Mouse (Mus musculus) heart, embryonic 11.5 days (tissue): Measurements from ENCODE around the gene Hist1h2bb. TPM values are rescaled to one million over a fixed set of nuclear protein-coding genes. Genes with fewer than 3 reads are reported as not detected.
"Not testable (repeated sequence)": the region's sequence is repeated elsewhere in the genome, so short reads cannot be mapped to it uniquely, and the experiment has no call there.

ENCODE experiments used
- ATAC-seq: fragments of 200-750 bp; cut with Nextera tagmentation; replicated peaks from 2 replicates; pipeline ENCODE4 v1.8.0; 2017; ENCODE audit warnings: moderate library complexity; ENCODE audit not compliant: insufficient number of reproducible peaks, low FRiP score, low TSS enrichment
- H3K27ac ChIP-seq: fragments of 300-500 bp; sonication (generic); 2 replicates; pipeline ENCODE4 v1.5.1; 2014; ENCODE audit warnings: mild to moderate bottlenecking, low read depth, low read length
- H3K27me3 ChIP-seq: fragments of 300-500 bp; sonication (generic); 2 replicates; pipeline ENCODE4 v1.6.1; 2014; ENCODE audit warnings: mild to moderate bottlenecking, low read length, mixed read lengths; ENCODE audit not compliant: control insufficient read depth, insufficient read depth
- H3K36me3 ChIP-seq: fragments of 300-500 bp; sonication (generic); 2 replicates; pipeline ENCODE4 v1.6.1; 2014; ENCODE audit warnings: mild to moderate bottlenecking, low read length, moderate library complexity, mixed read lengths; ENCODE audit not compliant: control insufficient read depth, insufficient read depth
- H3K4me1 ChIP-seq: fragments of 300-500 bp; sonication (generic); 2 replicates; pipeline ENCODE4 v1.6.1; 2014; ENCODE audit warnings: low read length; ENCODE audit not compliant: control insufficient read depth, insufficient read depth
- H3K4me2 ChIP-seq: fragments of 300-500 bp; sonication (generic); 2 replicates; pipeline ENCODE4 v1.6.1; 2014; ENCODE audit warnings: mild to moderate bottlenecking, moderate library complexity
- H3K4me3 ChIP-seq: fragments of 300-500 bp; sonication (generic); 2 replicates; pipeline ENCODE4 v1.5.1; 2014; ENCODE audit warnings: low read depth, low read length
- H3K9ac ChIP-seq: fragments of 300-500 bp; sonication (generic); 2 replicates; pipeline ENCODE4 v1.6.1; 2014; ENCODE audit warnings: mild to moderate bottlenecking, low read depth, low read length, moderate library complexity
- H3K9me3 ChIP-seq: fragments of 300-500 bp; sonication (generic); replicated peaks from 2 replicates; pipeline ENCODE4 v1.6.1; 2016; ENCODE audit warnings: low read length; ENCODE audit not compliant: control insufficient read depth
- WGBS: fragments of 180-500 bp; shearing (Covaris S2); extraction: QIAGEN DNeasy Blood & Tissue Kit; methylation state at CpG from one replicate; pipeline ENCODE4 v1.1.7; 2014; ENCODE audit not compliant: insufficient replicate concordance; 5-methylcytosine and 5-hydroxymethylcytosine counted together
- polyA plus RNA-seq: library from polyadenylated mRNA; unstranded; fragments of >200 nt; fragmentation: Nextera tagmentation; extraction: Ambion mirVana; gene quantifications from 2 replicates; pipeline ENCODE4 v1.2.1, GENCODE M21; 2014

Gene Hist1h2bb
- polyA plus RNA-seq = 1.2 and 2.7 TPM in 2 replicates

DNA sequence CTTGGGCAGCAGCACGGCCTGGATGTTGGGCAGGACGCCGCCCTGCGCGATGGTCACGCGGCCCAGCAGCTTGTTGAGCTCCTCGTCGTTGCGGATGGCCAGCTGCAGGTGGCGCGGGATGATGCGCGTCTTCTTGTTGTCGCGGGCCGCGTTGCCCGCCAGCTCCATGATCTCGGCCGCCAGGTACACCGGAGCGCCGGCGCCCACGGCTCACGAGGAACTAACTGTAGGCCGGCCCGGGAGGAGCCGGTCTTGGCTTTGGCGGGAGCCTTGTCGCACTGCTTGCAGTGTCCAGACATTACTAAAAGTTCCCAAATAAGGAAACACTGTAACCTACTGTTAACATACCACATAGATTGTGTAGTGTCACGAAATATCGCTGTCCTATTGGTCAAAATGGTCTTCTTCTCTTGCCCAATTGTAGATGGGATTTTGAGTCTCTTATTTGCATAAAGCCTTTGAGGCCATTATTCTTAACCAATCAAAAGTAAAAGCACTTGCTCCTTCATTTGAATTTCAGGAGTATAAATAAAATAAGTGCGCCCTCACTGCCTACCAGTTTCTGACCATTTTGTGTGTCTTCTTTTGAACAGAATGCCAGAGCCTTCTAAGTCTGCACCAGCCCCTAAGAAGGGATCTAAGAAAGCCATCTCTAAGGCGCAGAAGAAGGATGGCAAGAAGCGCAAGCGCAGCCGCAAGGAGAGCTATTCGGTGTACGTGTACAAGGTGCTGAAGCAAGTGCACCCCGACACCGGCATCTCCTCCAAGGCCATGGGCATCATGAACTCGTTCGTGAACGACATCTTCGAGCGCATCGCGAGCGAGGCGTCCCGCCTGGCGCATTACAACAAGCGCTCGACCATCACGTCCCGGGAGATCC, at the start of gene Hist1h2bb:
Hist1h2bb (plus strand) TSS at position 534 of the 880 bp plus-strand sequence.
- under 1% methylated on average over 39 of the region's 58 CpGs for WGBS
- H3K9me3 ChIP-seq, H3K27me3 ChIP-seq, H3K36me3 ChIP-seq, H3K4me1 ChIP-seq: not testable (repeated sequence)
- H3K27ac ChIP-seq = peak within 1 kb of the TSS; percentile 100
- H3K4me2 ChIP-seq = peak within 1 kb of the TSS; percentile 71
- peak; percentile 88 for ATAC-seq
- peak within 1 kb of the TSS; percentile 37 for H3K4me3 ChIP-seq
- peak within 1 kb of the TSS; percentile 80 for H3K9ac ChIP-seq

DNA sequence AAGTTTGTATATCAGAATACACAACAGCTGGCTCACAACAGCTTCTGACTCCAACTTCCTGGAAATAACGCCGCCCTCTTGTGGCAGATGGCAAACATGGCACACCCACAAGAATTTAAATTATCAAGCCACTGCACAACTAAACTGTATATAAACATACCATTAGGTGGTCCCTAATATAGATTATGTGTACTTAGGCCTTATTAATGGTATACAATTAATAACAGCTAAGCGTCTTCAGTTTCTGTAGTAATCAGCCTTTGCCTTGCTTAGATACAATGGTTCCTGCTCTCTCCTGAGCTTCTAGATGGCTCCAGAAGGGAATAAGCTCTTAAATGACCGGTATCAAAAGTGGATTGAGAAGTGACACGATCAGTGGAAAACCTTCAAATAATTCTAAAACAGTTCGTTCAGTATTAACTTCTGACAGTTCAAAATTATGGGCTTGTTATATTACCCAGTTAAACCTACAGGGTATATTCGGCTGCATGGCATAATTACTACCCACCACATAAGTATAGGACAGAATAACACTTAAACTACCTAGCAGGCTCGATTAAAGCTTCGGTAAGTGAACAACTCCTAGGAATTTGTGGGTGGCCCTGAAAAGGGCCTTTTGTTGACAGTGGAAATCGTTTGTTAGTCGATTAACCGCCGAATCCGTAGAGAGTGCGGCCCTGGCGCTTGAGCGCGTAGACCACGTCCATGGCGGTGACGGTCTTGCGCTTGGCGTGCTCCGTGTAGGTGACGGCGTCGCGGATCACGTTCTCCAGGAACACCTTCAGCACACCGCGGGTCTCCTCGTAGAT, 48.8 kb upstream of the Hist1h2bb start:
- H3K27me3 ChIP-seq = no peaks in the 10 kb centered on the region
- H3K9me3 ChIP-seq = no peaks in the 10 kb centered on the region
- ATAC-seq = peak; percentile 36
- peak overlapping the region; percentile 91 for H3K27ac ChIP-seq
- under 1% methylated on average over 21 of the region's 32 CpGs for WGBS
- no peaks in the 10 kb centered on the region; the same call in 1 of the 2 replicates for H3K4me1 ChIP-seq
- peak overlapping the region; percentile 70 for H3K4me2 ChIP-seq
- no peaks in the 10 kb centered on the region for H3K36me3 ChIP-seq
- H3K4me3 ChIP-seq = peak overlapping the region; percentile 45
- H3K9ac ChIP-seq = peak overlapping the region; percentile 74

DNA sequence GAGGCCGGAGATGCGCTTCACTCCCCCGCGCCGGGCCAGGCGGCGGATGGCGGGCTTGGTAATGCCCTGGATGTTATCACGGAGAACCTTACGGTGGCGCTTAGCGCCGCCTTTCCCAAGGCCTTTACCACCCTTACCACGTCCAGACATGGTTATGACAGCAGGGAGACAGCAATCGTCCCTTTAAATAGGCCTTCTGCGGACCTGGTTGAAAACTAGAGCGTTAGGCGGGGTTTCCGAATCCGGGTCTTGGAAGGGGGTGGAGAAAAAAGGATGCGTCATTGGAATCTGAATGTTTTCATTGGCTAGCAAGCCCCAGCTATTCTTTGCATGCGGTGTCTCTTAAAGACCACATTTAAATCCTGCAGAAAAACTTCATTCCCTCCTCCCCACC, 48.2 kb upstream of the Hist1h2bb start, which contains the start of gene Hist1h4c:
Hist1h4c (minus strand) TSS at position 155 of the 394 bp plus-strand sequence.
- Histone ChIP-seq H3K9me3 (no peaks in the 10 kb centered on the region), H3K27me3 (no peaks in the 10 kb centered on the region), H3K36me3 (no peaks in the 10 kb centered on the region), H3K9ac (peak within 1 kb of the TSS; percentile 74), H3K4me3 (peak within 1 kb of the TSS; percentile 45), H3K4me1 (no peaks in the 10 kb centered on the region; the same call in 1 of the 2 replicates), H3K27ac (peak within 1 kb of the TSS; percentile 91), H3K4me2 (peak within 1 kb of the TSS; percentile 70)
- WGBS = under 1% methylated on average over 20 of the region's 22 CpGs
- ATAC-seq = peak; percentile 92

DNA sequence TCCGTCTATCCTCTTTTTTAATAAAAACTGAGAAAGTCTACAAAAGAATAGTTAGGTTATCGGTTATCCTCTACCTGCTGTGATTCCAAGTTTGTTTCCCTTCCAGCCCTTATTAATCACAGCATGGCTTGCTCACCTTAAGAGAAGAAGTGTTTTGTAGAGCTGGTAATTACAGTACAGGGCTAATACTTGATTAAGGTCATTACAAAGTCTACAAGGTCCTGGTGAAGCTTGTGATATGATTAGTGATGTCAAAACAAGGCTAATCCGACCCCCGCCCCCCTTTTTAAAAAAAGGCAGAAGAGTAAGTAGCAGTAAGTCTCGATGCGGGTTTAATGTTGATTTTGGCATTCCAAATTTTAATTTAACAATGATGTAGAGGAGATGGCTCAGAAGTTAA, 47.5 kb upstream of the Hist1h2bb start:
- H3K4me3 ChIP-seq = no peak overlapping the region
- H3K9ac ChIP-seq = 0 out of 2 replicates have a peak overlapping the region, but pooled peaks have one; percentile 6
- no peak for ATAC-seq
- peak overlapping the region; percentile 70 for H3K27ac ChIP-seq
- H3K36me3 ChIP-seq = no peaks in the 10 kb centered on the region
- H3K4me2 ChIP-seq = peak overlapping the region; percentile 70
- no peaks in the 10 kb centered on the region for H3K9me3 ChIP-seq
- no peaks in the 10 kb centered on the region for H3K27me3 ChIP-seq
- 56% methylated on average over 6 of the region's 6 CpGs for WGBS
- no peaks in the 10 kb centered on the region; the same call in 1 of the 2 replicates for H3K4me1 ChIP-seq

DNA sequence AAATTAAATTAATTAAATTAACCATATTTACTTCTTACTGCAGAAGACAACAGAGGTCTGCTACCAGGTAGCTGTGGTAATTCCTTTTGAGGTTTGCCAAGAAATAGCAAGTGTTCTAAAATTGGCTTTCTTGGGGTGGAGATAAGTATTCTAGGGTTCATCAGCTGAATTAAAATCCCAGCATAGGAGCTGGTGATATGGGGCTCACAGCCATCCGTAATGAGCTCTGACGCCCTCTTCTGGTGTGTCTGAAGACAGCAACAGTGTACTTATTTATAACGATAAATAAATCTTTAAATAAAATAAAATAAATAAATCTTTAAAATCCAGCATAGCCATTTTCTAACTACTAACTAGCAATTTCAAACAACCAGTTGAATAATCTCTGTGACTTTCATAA, 46.8 kb upstream of the Hist1h2bb start:
- H3K9ac ChIP-seq = no peak overlapping the region
- H3K4me1 ChIP-seq = no peaks in the 10 kb centered on the region; the same call in 1 of the 2 replicates
- ATAC-seq = no peak
- no peak overlapping the region for H3K4me3 ChIP-seq
- 64% methylated on average over 3 of the region's 3 CpGs for WGBS
- no peak overlapping the region for H3K4me2 ChIP-seq
- H3K27me3 ChIP-seq = no peaks in the 10 kb centered on the region
- no peaks in the 10 kb centered on the region for H3K9me3 ChIP-seq
- no peak overlapping the region for H3K27ac ChIP-seq
- no peaks in the 10 kb centered on the region for H3K36me3 ChIP-seq

DNA sequence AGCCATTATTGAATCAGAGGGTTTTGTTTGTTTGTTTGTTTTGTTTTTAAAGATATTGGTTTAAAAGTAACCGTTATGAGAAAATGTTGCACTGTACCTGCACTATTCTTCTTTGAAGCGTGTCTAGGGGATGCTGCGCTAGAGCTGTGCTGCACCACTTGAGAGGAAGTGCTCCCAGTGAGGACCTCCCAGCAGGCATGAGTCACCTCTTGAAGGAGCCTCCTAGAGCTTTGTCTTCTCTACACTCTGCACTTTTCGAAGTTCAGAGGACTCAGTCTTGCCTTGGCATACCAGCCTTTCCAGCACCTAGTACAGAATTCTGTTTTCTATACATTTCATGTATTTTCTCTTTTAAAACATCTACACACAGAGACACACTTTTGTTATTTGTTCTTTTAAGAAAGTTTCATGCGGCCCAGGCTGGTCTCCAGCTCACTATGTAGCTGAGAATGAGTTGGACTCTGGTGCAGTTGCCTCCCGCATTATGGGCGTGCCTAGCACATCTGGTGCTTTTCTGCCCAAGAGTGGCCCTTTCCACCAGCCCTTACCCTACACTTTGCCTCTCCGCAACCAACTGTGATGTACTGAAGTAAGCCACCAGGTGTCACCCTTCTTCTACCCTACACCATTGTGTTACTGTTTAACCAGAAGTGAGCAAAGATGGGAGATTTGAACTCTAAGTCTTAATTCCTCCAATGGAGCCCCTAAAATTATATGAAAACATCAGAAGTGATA, 45.6 kb upstream of the Hist1h2bb start:
- H3K4me3 ChIP-seq = no peak overlapping the region
- H3K9ac ChIP-seq = 0 out of 2 replicates have a peak overlapping the region, but pooled peaks have one; percentile 43
- no peaks in the 10 kb centered on the region for H3K9me3 ChIP-seq
- no peaks in the 10 kb centered on the region for H3K4me1 ChIP-seq
- no peak overlapping the region for H3K4me2 ChIP-seq
- H3K27ac ChIP-seq = no peak overlapping the region
- H3K36me3 ChIP-seq = no peaks in the 10 kb centered on the region
- WGBS = 25% methylated on average over 8 of the region's 8 CpGs
- H3K27me3 ChIP-seq = no peaks in the 10 kb centered on the region
- no peak; the same call in 1 of the 2 replicates for ATAC-seq

DNA sequence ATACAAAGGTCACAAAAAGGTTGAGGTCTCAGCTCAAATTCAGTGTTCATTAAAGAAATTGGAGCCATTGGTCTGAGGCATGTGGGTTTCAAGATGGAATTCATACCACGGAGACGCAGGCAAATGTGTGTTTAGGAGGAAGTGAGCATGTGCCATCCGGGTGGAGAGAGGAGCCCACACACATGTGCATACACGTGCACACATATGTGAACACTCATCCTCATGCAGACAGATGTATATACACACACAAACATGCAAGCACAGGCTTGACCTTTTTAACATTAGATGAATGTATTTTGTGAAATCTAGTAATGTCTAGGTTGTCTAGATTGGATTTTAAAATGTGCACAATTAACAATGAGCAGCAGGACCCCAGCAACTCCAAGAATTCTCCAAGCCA, 44.3 kb upstream of the Hist1h2bb start:
- Histone ChIP-seq H3K27me3 (no peaks in the 10 kb centered on the region), H3K9ac (no peak overlapping the region), H3K4me1 (no peaks in the 10 kb centered on the region), H3K4me2 (no peak overlapping the region), H3K9me3 (no peaks in the 10 kb centered on the region), H3K4me3 (no peak overlapping the region), H3K27ac (no peak overlapping the region), H3K36me3 (no peaks in the 10 kb centered on the region)
- no peak for ATAC-seq
- WGBS = 82% methylated on average over 4 of the region's 4 CpGs

DNA sequence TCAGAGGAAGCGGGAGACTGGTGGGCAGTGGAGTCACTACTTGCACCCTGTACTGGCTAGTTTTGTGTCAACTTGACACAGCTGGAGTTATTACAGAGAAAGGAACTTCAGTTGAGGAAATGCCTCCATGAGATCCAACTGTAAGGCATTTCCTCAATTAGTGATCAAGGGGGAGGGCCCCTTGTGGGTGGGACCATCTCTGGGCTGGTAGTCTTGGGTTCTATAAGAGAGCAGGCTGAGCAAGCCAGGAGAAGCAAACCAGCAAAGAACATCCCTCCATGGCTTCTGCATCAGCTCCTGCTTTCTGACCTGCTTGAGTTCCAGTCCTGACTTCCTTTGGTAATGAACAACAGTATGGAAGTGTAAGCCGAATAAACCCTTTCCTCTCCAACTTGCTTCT, 43.7 kb upstream of the Hist1h2bb start:
- ATAC-seq, H3K27me3 ChIP-seq, H3K36me3 ChIP-seq, H3K4me3 ChIP-seq, H3K4me1 ChIP-seq, H3K4me2 ChIP-seq, H3K9ac ChIP-seq, H3K27ac ChIP-seq, H3K9me3 ChIP-seq: not testable (repeated sequence)
- 68% methylated on average over 2 of the region's 2 CpGs for WGBS
